Mouse (Mus musculus): ENCODE data around the gene Neu3. TPM values are rescaled to one million over a fixed set of nuclear protein-coding genes. Genes with fewer than 3 reads are reported as not detected.

The Neu3 gene
- total and polyA plus RNA-seq, 3 experiments: 8.5 to 11.5 (median 11.0) TPM

DNA sequence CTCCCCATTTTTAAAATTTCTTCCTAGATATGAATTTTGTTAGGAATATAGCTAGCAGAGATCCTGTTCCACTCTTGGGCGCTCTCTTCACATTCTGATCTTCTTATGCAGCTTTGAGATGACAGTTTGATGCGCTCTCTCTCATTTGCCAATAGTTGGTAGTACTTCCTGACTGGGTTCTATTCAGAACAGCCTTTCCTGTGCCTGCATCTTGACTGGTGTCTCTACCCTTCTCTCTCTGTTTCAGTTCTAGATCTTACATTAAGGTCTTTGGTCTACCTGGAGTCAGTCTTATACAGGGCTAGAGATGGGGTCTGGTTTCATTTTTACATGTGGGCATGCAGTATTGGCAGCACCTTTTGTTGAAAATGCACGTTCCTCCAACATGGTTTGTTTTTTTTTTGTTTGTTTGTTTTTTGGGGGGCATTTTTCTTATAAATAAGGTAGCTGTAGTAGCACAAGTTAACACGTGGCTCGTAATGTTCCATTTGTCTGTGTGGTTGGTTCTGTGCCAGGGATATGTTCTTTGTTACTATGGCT lies 6.2 kb upstream of the Neu3 start:
- H3K4me1 ChIP-seq (ENCODE audit: control insufficient read depth in 1 of 2, insufficient read depth in 2 of 2): peaks cover 12 to 58% of the 10 kb centered on the region in 2 experiments; a peak in 3 of 4 replicates
- peak overlapping the region in 2 of 3 experiments; percentile 8 to 35 for H3K4me3 ChIP-seq (replicated peaks in 1 of 3; ENCODE audit: low read depth in 2 of 3, low read length in 2 of 3, poor library complexity in 1 of 3)
- dilution Hi-C loops (cut with MboI; ENCODE audit: extremely low pct_ligation_motif_present, extremely low pct_unique_long_range_greater_than_20kb, low sequenced_read_pairs): no loop called here
- H3K79me2 ChIP-seq (replicated peaks; ENCODE audit: control insufficient read depth, extremely low read depth, insufficient read depth, poor library complexity, severe bottlenecking): no peaks in the 10 kb centered on the region
- no peak for TF ChIP-seq NRF1 (IDR thresholded peaks at IDR 0.05; ENCODE audit: low read depth, low read length)
- no peak for TF ChIP-seq POLR2AphosphoS2 (IDR thresholded peaks at IDR 0.05; ENCODE audit: low read depth, low read length)
- TF ChIP-seq ZKSCAN1 (IDR thresholded peaks at IDR 0.05; ENCODE audit: borderline replicate concordance, low read depth, low read length): no peak
- 0 out of 2 replicates have a peak, but pooled peaks have one; percentile 11 for TF ChIP-seq SMC3 (IDR thresholded peaks at IDR 0.05; ENCODE audit: low read depth, low read length)
- no peak for TF ChIP-seq CTCF (conservative IDR thresholded peaks at IDR 0.05 in 1 of 2, IDR thresholded peaks at IDR 0.05 in 1 of 2; ENCODE audit: low read depth in 2 of 2, low read length in 2 of 2)
- TF ChIP-seq ETS1 (conservative IDR thresholded peaks at IDR 0.05; ENCODE audit: low read depth, low read length): 0 out of 2 replicates have a peak, but pooled peaks have one; percentile 19
- TF ChIP-seq IRF4 (IDR thresholded peaks at IDR 0.05; ENCODE audit: low read depth, low read length): peak; percentile 16; the same call in 1 of the 2 replicates
- TF ChIP-seq BHLHE40 (IDR thresholded peaks at IDR 0.05; ENCODE audit: low read depth, low read length): peak; percentile 47
- 0 out of 2 replicates have a peak, but pooled peaks have one; percentile 34 for TF ChIP-seq E2F4 (IDR thresholded peaks at IDR 0.05; ENCODE audit: insufficient replicate concordance, low read depth, low read length)
- TF ChIP-seq SIN3A (IDR thresholded peaks at IDR 0.05; ENCODE audit: low read length): no peak
- TF ChIP-seq ZMIZ1 (IDR thresholded peaks at IDR 0.05; ENCODE audit: low read depth, low read length): 0 out of 2 replicates have a peak, but pooled peaks have one; percentile 45
- peak; percentile 71 for TF ChIP-seq MAX (IDR thresholded peaks at IDR 0.05; ENCODE audit: low read length)
- peak; percentile 75; the same call in 1 of the 2 replicates for TF ChIP-seq MYC (IDR thresholded peaks at IDR 0.05; ENCODE audit: low read depth, low read length)
- TF ChIP-seq KAT2A (IDR thresholded peaks at IDR 0.05; ENCODE audit: insufficient replicate concordance, low read length): no peak
- TF ChIP-seq MXI1 (IDR thresholded peaks at IDR 0.05; ENCODE audit: low read depth, low read length): peak; percentile 42
- no peaks in the 10 kb centered on the region for H3K27me3 ChIP-seq (replicated peaks)
- H3K27ac ChIP-seq (ENCODE audit: insufficient read depth, low read depth): peak overlapping the region; percentile 84
- H3K9me3 ChIP-seq (replicated peaks; ENCODE audit: low read length): no peaks in the 10 kb centered on the region
- DNase-seq (ENCODE audit: extremely low read depth): no peak
- H3K36me3 ChIP-seq (replicated peaks in 1 of 2; ENCODE audit: control insufficient read depth in 1 of 2, insufficient read depth in 1 of 2, low read length in 1 of 2): peaks cover 23 to 34% of the 10 kb centered on the region in 2 experiments
- H3K4me2 ChIP-seq (ENCODE audit: insufficient read depth, low read depth, poor library complexity, severe bottlenecking): peak overlapping the region; percentile 100
- in situ Hi-C loops (cut with MboI; ENCODE audit: low pct_ligation_motif_present, low pct_unique_long_range_greater_than_20kb, low sequenced_read_pairs): no loop called here
- H3K9ac ChIP-seq (ENCODE audit: insufficient read depth, low read depth): peak overlapping the region; percentile 69; the same call in 1 of the 2 replicates

DNA sequence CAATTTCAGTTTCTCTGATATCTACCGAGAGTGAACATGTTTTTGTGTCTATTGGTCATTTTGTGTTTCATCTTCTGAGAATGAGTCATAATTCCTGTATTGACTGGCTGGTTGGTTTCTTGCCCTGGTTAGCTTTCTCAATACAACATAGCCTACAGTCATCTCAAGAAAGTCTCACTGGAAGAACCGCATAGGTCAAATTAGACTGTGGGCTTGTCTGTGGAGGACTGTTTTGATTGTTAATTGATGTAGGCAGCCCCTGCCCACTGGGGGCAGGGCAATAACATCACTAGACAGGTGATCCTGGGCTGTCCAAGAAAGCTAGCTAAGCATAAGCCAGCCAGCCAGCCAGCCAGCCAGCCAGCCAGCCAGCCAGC lies 5.6 kb upstream of the Neu3 start:
- Histone ChIP-seq H3K4me3 (replicated peaks in 1 of 3; ENCODE audit: low read depth in 2 of 3, low read length in 2 of 3, poor library complexity in 1 of 3) (no peak overlapping the region), H3K4me1 (ENCODE audit: control insufficient read depth in 1 of 2, insufficient read depth in 2 of 2) (peaks cover 12 to 58% of the 10 kb centered on the region in 2 experiments; a peak in 3 of 4 replicates), H3K9me3 (replicated peaks; ENCODE audit: low read length) (no peaks in the 10 kb centered on the region), H3K79me2 (replicated peaks; ENCODE audit: control insufficient read depth, extremely low read depth, insufficient read depth, poor library complexity, severe bottlenecking) (no peaks in the 10 kb centered on the region), H3K9ac (ENCODE audit: insufficient read depth, low read depth) (peak overlapping the region; percentile 69; the same call in 1 of the 2 replicates), H3K27me3 (replicated peaks) (no peaks in the 10 kb centered on the region), H3K4me2 (ENCODE audit: insufficient read depth, low read depth, poor library complexity, severe bottlenecking) (peak overlapping the region; percentile 100), H3K36me3 (replicated peaks in 1 of 2; ENCODE audit: control insufficient read depth in 1 of 2, insufficient read depth in 1 of 2, low read length in 1 of 2) (peaks cover 18 to 30% of the 10 kb centered on the region in 2 experiments), H3K27ac (ENCODE audit: insufficient read depth, low read depth) (peak overlapping the region; percentile 84)
- dilution Hi-C loops (cut with MboI; ENCODE audit: extremely low pct_ligation_motif_present, extremely low pct_unique_long_range_greater_than_20kb, low sequenced_read_pairs): no loop called here
- DNase-seq (ENCODE audit: extremely low read depth): peak; percentile 96
- in situ Hi-C loops (cut with MboI; ENCODE audit: low pct_ligation_motif_present, low pct_unique_long_range_greater_than_20kb, low sequenced_read_pairs): no loop called here
- TF ChIP-seq JUND (conservative IDR thresholded peaks at IDR 0.05; ENCODE audit: low read depth, low read length): peak; percentile 100
- no peak for TF ChIP-seq ZC3H11A (IDR thresholded peaks at IDR 0.05; ENCODE audit: low read depth, low read length)
- peak; percentile 99 for TF ChIP-seq RCOR1 (conservative IDR thresholded peaks at IDR 0.05; ENCODE audit: low read depth, low read length)
- TF ChIP-seq MAZ (IDR thresholded peaks at IDR 0.05; ENCODE audit: low read depth, low read length): no peak; the same call in 1 of the 2 replicates
- TF ChIP-seq MXI1 (IDR thresholded peaks at IDR 0.05; ENCODE audit: low read depth, low read length): 0 out of 2 replicates have a peak, but pooled peaks have one; percentile 15
- TF ChIP-seq ZMIZ1 (IDR thresholded peaks at IDR 0.05; ENCODE audit: low read depth, low read length): no peak
- TF ChIP-seq SMC3 (IDR thresholded peaks at IDR 0.05; ENCODE audit: low read depth, low read length): no peak
- TF ChIP-seq RAD21 (IDR thresholded peaks at IDR 0.05; ENCODE audit: low read depth, low read length): no peak
- TF ChIP-seq MAFK (IDR thresholded peaks at IDR 0.05; ENCODE audit: insufficient replicate concordance, low read length): peak; percentile 90
- peak; percentile 88; the same call in 1 of the 2 replicates for TF ChIP-seq E2F4 (IDR thresholded peaks at IDR 0.05; ENCODE audit: insufficient replicate concordance, low read depth, low read length)
- TF ChIP-seq NRF1 (IDR thresholded peaks at IDR 0.05; ENCODE audit: low read depth, low read length): no peak
- TF ChIP-seq BHLHE40 (IDR thresholded peaks at IDR 0.05; ENCODE audit: low read depth, low read length): peak; percentile 94
- TF ChIP-seq CHD1 (IDR thresholded peaks at IDR 0.05; ENCODE audit: low read depth, low read length): no peak
- TF ChIP-seq ZKSCAN1 (IDR thresholded peaks at IDR 0.05; ENCODE audit: borderline replicate concordance, low read depth, low read length): no peak
- peak; percentile 41; the same call in 1 of the 2 replicates for TF ChIP-seq MYC (IDR thresholded peaks at IDR 0.05; ENCODE audit: low read depth, low read length)
- 0 out of 2 replicates have a peak, but pooled peaks have one; percentile 27 for TF ChIP-seq TBP (conservative IDR thresholded peaks at IDR 0.05; ENCODE audit: low read depth, low read length)
- TF ChIP-seq MAX (IDR thresholded peaks at IDR 0.05; ENCODE audit: low read length): peak; percentile 36; the same call in 1 of the 2 replicates
- peak; percentile 95 for TF ChIP-seq MEF2A (IDR thresholded peaks at IDR 0.05; ENCODE audit: borderline replicate concordance, low read depth, low read length)
- no peak for TF ChIP-seq CTCF (conservative IDR thresholded peaks at IDR 0.05 in 1 of 2, IDR thresholded peaks at IDR 0.05 in 1 of 2; ENCODE audit: low read depth in 2 of 2, low read length in 2 of 2)
- no peak for TF ChIP-seq NELFE (IDR thresholded peaks at IDR 0.05; ENCODE audit: low read depth, low read length)
- TF ChIP-seq EP300 (IDR thresholded peaks at IDR 0.05; ENCODE audit: low read length): peak; percentile 99
- TF ChIP-seq KAT2A (IDR thresholded peaks at IDR 0.05; ENCODE audit: insufficient replicate concordance, low read length): no peak
- no peak for TF ChIP-seq ELF1 (IDR thresholded peaks at IDR 0.05; ENCODE audit: low read depth, low read length)
- TF ChIP-seq IRF4 (IDR thresholded peaks at IDR 0.05; ENCODE audit: low read depth, low read length): peak; percentile 100

All from CH12.LX (cell line).